Mouse (Mus musculus): ENCODE measurements around the gene Tmcc3.

Gene Tmcc3

GRCm38 (mm10) chr10:94555394-94555793 is 243.6 kb downstream of the Tmcc3 start:
- no peak for DNase-seq

- DNase-seq, result no peak
These were observed 245.8 kb downstream of the Tmcc3 start for GRCm38 (mm10) chr10:94557428-94558149.

GRCm38 (mm10) chr10:94558826-94559225 is 247.1 kb downstream of the Tmcc3 start:
- DNase-seq, result no peak

DNA sequence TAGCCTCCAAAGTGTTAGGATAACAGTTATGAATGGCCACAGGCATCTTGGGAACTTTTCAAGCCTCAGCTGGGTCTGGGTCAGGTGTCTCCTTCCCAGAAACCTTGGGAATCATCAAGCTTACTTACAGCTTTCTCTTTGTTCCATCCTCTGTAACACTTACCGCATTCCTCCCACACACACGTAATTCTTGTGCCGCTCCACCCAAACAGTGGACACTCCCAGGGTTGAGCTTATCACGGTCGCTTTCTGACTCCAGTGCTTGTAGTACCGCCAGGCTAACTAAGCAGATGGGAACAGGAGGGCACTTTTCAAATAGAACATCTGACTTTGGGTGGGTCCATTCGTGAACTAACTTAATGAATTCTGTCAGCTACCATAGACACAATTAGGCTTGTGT is 249.6 kb downstream of the Tmcc3 start:
- DNase-seq, result no peak

DNA sequence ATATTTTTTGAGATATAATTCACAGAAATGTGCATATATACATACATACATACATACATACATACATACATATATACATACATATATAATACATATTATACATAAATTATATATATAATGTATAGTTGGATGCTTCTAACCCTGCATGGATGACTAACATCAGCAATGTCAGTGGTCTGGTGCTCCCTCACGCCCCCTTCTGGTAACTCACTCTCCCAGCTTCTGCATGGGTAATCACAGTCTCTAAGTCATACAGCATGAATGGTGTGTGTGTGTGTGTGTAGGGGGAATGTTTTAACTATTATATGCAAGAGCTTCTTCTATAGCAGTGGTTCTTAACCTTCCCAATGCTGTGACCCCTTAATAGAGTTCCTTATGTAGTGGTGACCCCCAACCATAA is 250.4 kb downstream of the Tmcc3 start:
- DNase-seq, result peak; percentile 61

DNA sequence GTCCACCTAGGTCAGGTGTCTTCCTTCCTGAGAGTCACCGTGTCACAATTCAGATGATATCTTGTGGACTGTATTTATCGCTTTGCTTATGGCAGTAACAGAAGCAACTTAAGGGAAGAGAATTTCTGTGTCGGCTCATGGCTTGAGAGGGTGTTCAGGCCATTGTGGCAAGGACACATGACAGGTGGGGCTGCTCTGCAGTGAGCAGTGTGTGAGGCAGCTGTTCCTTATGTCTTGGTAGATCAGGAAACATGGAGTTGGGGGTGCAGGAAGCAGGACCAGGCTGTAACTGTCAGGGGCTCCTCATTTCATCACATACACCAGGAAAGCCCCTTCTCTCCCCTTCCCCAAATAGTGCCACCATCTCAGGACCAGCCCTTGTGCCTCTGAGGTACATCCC is 251.2 kb downstream of the Tmcc3 start:
- no peak for DNase-seq

DNA sequence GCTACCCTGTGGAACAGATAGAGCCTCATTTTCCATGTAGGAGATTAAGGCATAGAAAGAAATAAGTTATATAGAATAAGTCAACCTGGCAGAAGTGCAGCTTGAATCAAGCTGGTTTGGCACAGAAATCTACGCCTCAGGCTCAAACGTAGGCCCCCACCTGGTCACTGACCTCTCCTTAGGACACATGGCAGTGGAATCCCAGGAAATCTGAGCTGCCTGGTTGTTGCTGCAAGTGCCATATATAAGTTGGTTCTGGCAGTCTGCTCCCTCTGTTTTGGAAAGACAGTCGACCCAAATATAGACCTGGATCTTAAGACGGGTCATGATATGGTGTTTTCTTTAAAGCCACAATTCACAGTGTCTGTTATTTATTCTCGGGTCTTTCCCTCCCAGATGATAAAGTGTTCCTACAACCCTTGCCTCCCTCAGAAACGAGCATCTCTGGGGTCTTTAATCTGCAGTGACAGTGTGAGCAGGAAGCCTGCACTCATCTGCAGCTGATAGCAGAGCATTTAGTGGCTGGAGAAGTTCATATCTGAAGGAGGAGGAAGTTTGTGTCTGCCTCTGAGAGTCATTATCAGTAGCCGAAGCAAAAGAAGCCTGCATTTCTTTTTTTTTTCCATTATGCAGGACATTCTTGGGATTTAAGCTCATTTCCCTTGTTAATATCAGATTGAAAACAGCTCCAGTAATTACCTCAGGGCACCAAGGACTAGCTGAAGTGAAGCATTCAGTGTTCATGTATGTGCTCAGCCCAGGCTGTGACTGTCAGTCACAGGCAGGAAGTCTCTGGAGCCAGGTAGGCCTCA is 253.9 kb downstream of the Tmcc3 start:
- no peak for DNase-seq

- DNase-seq, result no peak
These were observed 254.6 kb downstream of the Tmcc3 start for GRCm38 (mm10) chr10:94566222-94566868.

DNA sequence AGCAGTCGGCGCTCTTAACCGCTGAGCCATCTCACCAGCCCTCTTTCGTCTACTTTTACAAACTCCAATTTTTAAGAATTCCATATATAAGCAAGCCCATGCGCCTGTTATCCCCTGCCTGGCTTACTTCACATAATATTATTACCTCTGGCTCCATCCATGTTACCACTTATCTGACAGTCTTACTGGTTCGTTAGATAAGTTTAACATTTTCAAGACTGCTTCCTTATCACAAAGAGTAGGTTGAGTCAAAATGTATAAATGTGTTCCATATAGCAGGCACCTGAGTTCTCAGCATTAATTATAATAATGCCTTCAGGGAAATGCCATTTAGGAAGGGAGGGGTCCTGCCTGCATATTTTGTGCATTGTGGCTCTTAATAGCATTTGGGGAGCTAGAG is 255.5 kb downstream of the Tmcc3 start:
- DNase-seq, result no peak

- DNase-seq, result no peak
These were observed 256.2 kb downstream of the Tmcc3 start for GRCm38 (mm10) chr10:94567915-94568314.

DNA sequence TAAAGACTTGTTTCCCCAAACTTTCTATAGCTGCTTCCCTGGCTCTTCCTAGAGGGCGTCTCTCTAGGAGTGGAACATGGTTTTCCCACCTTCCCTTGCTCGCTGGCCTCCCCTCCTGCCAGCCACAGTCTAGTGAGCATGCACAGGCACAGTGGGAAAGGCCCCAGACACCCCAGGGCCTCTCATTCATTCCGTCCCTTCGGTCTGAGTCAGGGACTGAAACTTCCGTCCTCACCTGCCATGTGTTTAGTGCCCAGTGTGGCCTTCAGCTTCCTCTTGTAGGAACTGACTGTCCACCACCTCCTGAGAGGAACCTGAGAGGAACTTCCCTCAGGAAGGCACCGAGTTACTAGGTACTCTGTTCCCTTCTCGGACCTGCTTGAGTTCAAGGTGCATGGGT is 257.1 kb downstream of the Tmcc3 start:
- no peak for DNase-seq

DNA sequence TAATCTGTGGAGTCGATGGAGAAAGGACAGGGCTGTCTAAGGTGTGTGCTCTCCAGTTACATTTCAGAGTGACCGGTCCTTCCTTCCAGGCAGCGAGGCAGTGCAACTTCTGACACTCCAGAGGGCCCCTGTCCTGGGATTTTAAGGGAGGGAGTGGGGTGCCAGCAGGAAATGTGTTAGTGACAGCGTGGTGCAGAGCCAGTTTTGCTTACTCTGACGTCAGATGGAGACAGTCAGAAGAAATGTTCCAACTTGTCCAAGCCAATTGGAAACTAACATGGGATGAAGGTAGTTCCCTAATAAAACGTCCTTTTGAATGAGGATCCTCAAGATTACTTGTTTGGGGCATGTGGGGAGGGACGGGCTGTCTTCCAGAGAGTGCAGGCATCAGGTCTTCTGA is 258.0 kb downstream of the Tmcc3 start:
- no peak for DNase-seq

DNA sequence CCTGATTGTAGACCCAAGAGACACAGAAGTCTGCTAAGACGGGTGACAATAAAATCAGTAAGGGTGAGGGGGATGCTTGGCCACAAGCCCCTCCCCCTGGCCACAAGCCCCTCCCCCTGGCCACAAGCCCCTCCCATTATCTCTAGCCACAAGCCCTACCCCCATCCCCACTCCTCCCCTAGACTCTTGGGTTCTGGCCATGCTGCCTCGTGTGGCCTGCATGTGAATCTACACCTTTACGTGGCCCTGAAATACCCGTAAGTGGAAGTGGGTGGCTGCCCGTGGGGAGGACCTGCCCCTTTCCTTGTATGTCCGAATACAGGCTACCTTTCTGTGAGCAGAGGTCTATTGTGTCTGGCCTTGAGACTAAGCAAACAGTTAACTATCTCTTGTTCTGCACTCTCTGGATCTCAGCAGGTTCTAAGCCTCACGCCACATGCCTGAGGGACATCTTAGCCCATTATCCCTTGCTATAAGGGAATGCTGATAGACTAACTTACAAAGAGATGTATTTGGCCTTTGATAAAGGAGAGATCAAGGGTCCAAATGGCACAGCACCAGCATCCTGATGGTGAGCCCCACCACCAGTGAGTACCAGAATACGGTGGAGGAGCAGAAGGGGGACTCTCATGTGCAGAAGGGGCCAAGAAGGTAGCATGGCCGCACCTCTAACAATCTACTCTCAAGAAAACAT is 260.3 kb downstream of the Tmcc3 start:
- no peak for DNase-seq

GRCm38 (mm10) chr10:94572772-94573171 is 261.0 kb downstream of the Tmcc3 start:
- peak; percentile 32 for DNase-seq

GRCm38 (mm10) chr10:94574451-94575333 is 262.9 kb downstream of the Tmcc3 start:
- peak; percentile 76 for DNase-seq

DNA sequence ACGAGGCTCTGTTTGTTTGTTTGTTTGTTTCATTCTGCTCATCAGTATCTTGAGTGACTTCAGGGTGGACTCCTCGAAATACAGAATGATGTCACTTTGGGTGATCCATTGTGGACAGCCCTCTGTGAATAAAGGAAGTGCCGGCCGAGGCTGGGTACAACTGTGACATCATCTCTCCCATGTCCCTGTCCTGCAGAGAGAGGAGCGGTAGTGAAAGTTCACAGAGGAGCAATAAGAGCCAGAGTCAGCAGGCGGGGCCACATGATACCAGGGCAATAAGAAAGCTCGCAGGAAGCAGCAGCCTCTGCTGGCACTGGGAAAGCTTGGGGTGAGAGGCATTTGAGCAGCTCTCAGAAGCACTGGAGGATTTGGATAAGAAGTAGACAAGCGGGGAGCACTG is 264.2 kb downstream of the Tmcc3 start:
- DNase-seq, result peak; percentile 60

GRCm38 (mm10) chr10:94578870-94579269 is 267.1 kb downstream of the Tmcc3 start:
- no peak for DNase-seq

- no peak for DNase-seq
These were observed 269.6 kb downstream of the Tmcc3 start for GRCm38 (mm10) chr10:94581384-94581783.

GRCm38 (mm10) chr10:94583714-94584113 is 272.0 kb downstream of the Tmcc3 start:
- DNase-seq, result no peak

- no peak for DNase-seq
These were observed 273.2 kb downstream of the Tmcc3 start for GRCm38 (mm10) chr10:94584851-94585359.

GRCm38 (mm10) chr10:94585819-94586218 is 274.1 kb downstream of the Tmcc3 start:
- DNase-seq, result no peak

- DNase-seq, result no peak
These were observed 277.2 kb downstream of the Tmcc3 start for GRCm38 (mm10) chr10:94588976-94589375.
